Mouse (Mus musculus) C2C12 (cell line): ENCODE data around the gene Akip1.

Experiments used
- CEBPB ChIP-seq: IDR thresholded peaks from one replicate; pipeline ENCODE4 v1.6.1; 2011; ENCODE audit warnings: low read depth, mild to moderate bottlenecking, control low read depth, moderate library complexity
- CTCF ChIP-seq: IDR thresholded peaks from one replicate; pipeline ENCODE4 v1.5.1; 2011; ENCODE audit not compliant: control insufficient read depth, insufficient read depth, insufficient read length
- FOSL1 ChIP-seq: IDR thresholded peaks from one replicate; pipeline ENCODE4 v1.8.0; 2011; ENCODE audit warnings: mild to moderate bottlenecking, low read length; ENCODE audit not compliant: poor library complexity, insufficient read depth, severe bottlenecking
- MAX ChIP-seq: IDR thresholded peaks from one replicate; pipeline ENCODE4 v1.6.1; 2011; ENCODE audit warnings: mild to moderate bottlenecking, control low read depth
- MYOD1 ChIP-seq: IDR thresholded peaks from one replicate; pipeline ENCODE4 v1.6.1; 2011; ENCODE audit warnings: low read depth; ENCODE audit not compliant: control insufficient read depth, insufficient read length
- MYOG ChIP-seq: IDR thresholded peaks from one replicate; pipeline ENCODE4 v1.6.1; 2011; ENCODE audit not compliant: control insufficient read depth, insufficient read length; ENCODE audit errors: extremely low read depth
- USF1 ChIP-seq: IDR thresholded peaks from one replicate; pipeline ENCODE4 v1.6.1; 2011; ENCODE audit warnings: low read depth, mild to moderate bottlenecking, control low read depth, moderate library complexity

GRCm38 (mm10) chr7:109739822-109740370 is 36.4 kb downstream of the Akip1 start:
- no peak for TF ChIP-seq CTCF
- no peak for TF ChIP-seq MAX
- TF ChIP-seq MYOG: no peak
- TF ChIP-seq USF1: no peak
- no peak for TF ChIP-seq MYOD1
- no peak for TF ChIP-seq FOSL1
- no peak for TF ChIP-seq CEBPB
